Mouse (Mus musculus) heart, embryonic 16.5 days (tissue): ENCODE results near the gene Slc30a7. TPM values are rescaled to one million over a fixed set of nuclear protein-coding genes. Genes with fewer than 3 reads are reported as not detected.

Source experiments
- ATAC-seq: fragments of 200-750 bp; cut with Nextera tagmentation; replicated peaks from 2 replicates; pipeline ENCODE4 v1.8.0; 2017; ENCODE audit warnings: moderate number of reproducible peaks; ENCODE audit not compliant: insufficient read depth, low FRiP score; ENCODE audit errors: extremely low read depth
- H3K27ac ChIP-seq: fragments of 300-500 bp; sonication (generic); 2 replicates; pipeline ENCODE4 v1.5.1; 2014; ENCODE audit warnings: mild to moderate bottlenecking, low read length, control low read depth, moderate library complexity
- H3K27me3 ChIP-seq: fragments of 300-500 bp; sonication (generic); 2 replicates; pipeline ENCODE4 v1.6.1; 2014; ENCODE audit warnings: low read length, mixed read lengths; ENCODE audit not compliant: control insufficient read depth, insufficient read depth
- H3K36me3 ChIP-seq: fragments of 300-500 bp; sonication (generic); 2 replicates; pipeline ENCODE4 v1.6.1; 2014; ENCODE audit not compliant: control insufficient read depth, insufficient read depth
- H3K4me1 ChIP-seq: fragments of 300-500 bp; sonication (generic); 2 replicates; pipeline ENCODE4 v1.6.1; 2014; ENCODE audit warnings: low read length, mixed read lengths; ENCODE audit not compliant: control insufficient read depth, insufficient read depth
- H3K4me2 ChIP-seq: fragments of 300-500 bp; sonication (generic); 2 replicates; pipeline ENCODE4 v1.6.1; 2014; ENCODE audit warnings: low read depth, mild to moderate bottlenecking, control low read depth, low read length
- H3K4me3 ChIP-seq: fragments of 300-500 bp; sonication (generic); 2 replicates; pipeline ENCODE4 v1.5.1; 2014; ENCODE audit warnings: mild to moderate bottlenecking, control low read depth, low read length
- H3K9ac ChIP-seq: fragments of 300-500 bp; sonication (generic); 2 replicates; pipeline ENCODE4 v1.6.1; 2014; ENCODE audit warnings: low read length, control low read depth
- H3K9me3 ChIP-seq: fragments of 300-500 bp; sonication (generic); replicated peaks from 2 replicates; pipeline ENCODE4 v1.6.1; 2016; ENCODE audit warnings: low read length; ENCODE audit not compliant: control insufficient read depth
- WGBS: fragments of 180-500 bp; shearing (Covaris S2); extraction: QIAGEN DNeasy Blood & Tissue Kit; methylation state at CpG from one replicate; pipeline ENCODE4 v1.1.7; 2014; 5-methylcytosine and 5-hydroxymethylcytosine counted together
- polyA plus RNA-seq: library from polyadenylated mRNA; unstranded; fragments of >200 nt; fragmentation: Nextera tagmentation; extraction: Ambion mirVana; gene quantifications from 2 replicates; pipeline ENCODE4 v1.2.1, GENCODE M21; 2015

Slc30a7 gene
- polyA plus RNA-seq, 1 experiment from 2014 or later, result 18.0 TPM

GRCm38 (mm10) chr3:116006284-116006977 is 775 bp downstream of the Slc30a7 start:
- Histone ChIP-seq H3K4me3 (peak overlapping the region; percentile 98), H3K27ac (peak overlapping the region; percentile 86), H3K4me1 (peaks cover 16% of the 10 kb centered on the region), H3K27me3 (no peaks in the 10 kb centered on the region), H3K4me2 (peak overlapping the region; percentile 99), H3K9me3 (no peaks in the 10 kb centered on the region), H3K36me3 (peaks cover 9% of the 10 kb centered on the region), H3K9ac (peak overlapping the region; percentile 97)
- 0 out of 2 replicates have a peak, but pooled peaks have one; percentile 4 for ATAC-seq
- WGBS, result 7% methylated on average over 12 of the region's 12 CpGs

GRCm38 (mm10) chr3:115996929-115997328 is 10.3 kb downstream of the Slc30a7 start:
- Histone ChIP-seq H3K4me3 (no peak overlapping the region), H3K27me3 (no peaks in the 10 kb centered on the region), H3K4me1 (peaks cover 3% of the 10 kb centered on the region), H3K27ac (no peak overlapping the region), H3K36me3 (peaks cover 16% of the 10 kb centered on the region), H3K9ac (no peak overlapping the region), H3K9me3 (no peaks in the 10 kb centered on the region; the same call in 1 of the 2 replicates), H3K4me2 (no peak overlapping the region)
- WGBS, result 87% methylated on average over 5 of the region's 5 CpGs
- no peak for ATAC-seq

GRCm38 (mm10) chr3:115993025-115993424 is 14.2 kb downstream of the Slc30a7 start:
- Histone ChIP-seq H3K4me2 (no peak overlapping the region), H3K27ac (no peak overlapping the region), H3K36me3 (peaks cover 16% of the 10 kb centered on the region), H3K9ac (no peak overlapping the region), H3K27me3 (no peaks in the 10 kb centered on the region), H3K4me3 (no peak overlapping the region), H3K4me1 (peaks cover 5% of the 10 kb centered on the region), H3K9me3 (no peaks in the 10 kb centered on the region; the same call in 1 of the 2 replicates)
- no peak for ATAC-seq
- WGBS, result 88% methylated on average over 10 of the region's 10 CpGs

GRCm38 (mm10) chr3:115992588-115992987 is 14.6 kb downstream of the Slc30a7 start:
- Histone ChIP-seq H3K36me3 (peaks cover 13% of the 10 kb centered on the region), H3K9ac (no peak overlapping the region), H3K9me3 (no peaks in the 10 kb centered on the region), H3K4me2 (no peak overlapping the region), H3K27ac (no peak overlapping the region), H3K4me3 (no peak overlapping the region), H3K4me1 (peaks cover 5% of the 10 kb centered on the region), H3K27me3 (no peaks in the 10 kb centered on the region)
- 75% methylated on average over 4 of the region's 4 CpGs for WGBS
- ATAC-seq, result no peak

GRCm38 (mm10) chr3:115992103-115992502 is 15.1 kb downstream of the Slc30a7 start:
- Histone ChIP-seq H3K9me3 (no peaks in the 10 kb centered on the region), H3K4me1 (peaks cover 5% of the 10 kb centered on the region), H3K9ac (no peak overlapping the region), H3K4me2 (no peak overlapping the region), H3K36me3 (peaks cover 13% of the 10 kb centered on the region), H3K27me3 (no peaks in the 10 kb centered on the region), H3K27ac (no peak overlapping the region), H3K4me3 (no peak overlapping the region)
- no peak for ATAC-seq
- 55% methylated on average over 4 of the region's 4 CpGs for WGBS

GRCm38 (mm10) chr3:115985183-115985892 is 21.9 kb downstream of the Slc30a7 start:
- no peaks in the 10 kb centered on the region for H3K27me3 ChIP-seq
- H3K9me3 ChIP-seq, result no peaks in the 10 kb centered on the region
- 0 out of 2 replicates have a peak overlapping the region, but pooled peaks have one; percentile 5 for H3K27ac ChIP-seq
- ATAC-seq, result 0 out of 2 replicates have a peak, but pooled peaks have one; percentile 23
- WGBS, result 64% methylated on average over 9 of the region's 9 CpGs
- no peak overlapping the region for H3K4me3 ChIP-seq
- H3K36me3 ChIP-seq, result peaks cover 38% of the 10 kb centered on the region
- no peak overlapping the region for H3K9ac ChIP-seq
- no peak overlapping the region for H3K4me2 ChIP-seq
- no peaks in the 10 kb centered on the region for H3K4me1 ChIP-seq

- H3K4me2 ChIP-seq, result no peak overlapping the region
- H3K36me3 ChIP-seq, result peaks cover 35% of the 10 kb centered on the region
- no peak overlapping the region for H3K9ac ChIP-seq
- no peak overlapping the region for H3K27ac ChIP-seq
- WGBS, result 92% methylated on average over 9 of the region's 9 CpGs
- no peak overlapping the region for H3K4me3 ChIP-seq
- no peaks in the 10 kb centered on the region for H3K4me1 ChIP-seq
- no peaks in the 10 kb centered on the region for H3K9me3 ChIP-seq
- no peaks in the 10 kb centered on the region for H3K27me3 ChIP-seq
- ATAC-seq, result no peak
Observed at GRCm38 (mm10) chr3:115984653-115985052, 22.6 kb downstream of the Slc30a7 start.

GRCm38 (mm10) chr3:115983217-115983616 is 24.0 kb downstream of the Slc30a7 start:
- peaks cover 30% of the 10 kb centered on the region for H3K36me3 ChIP-seq
- no peaks in the 10 kb centered on the region for H3K4me1 ChIP-seq
- WGBS, result 93% methylated on average over 8 of the region's 8 CpGs
- H3K9ac ChIP-seq, result no peak overlapping the region
- no peaks in the 10 kb centered on the region for H3K9me3 ChIP-seq
- no peak overlapping the region for H3K27ac ChIP-seq
- no peak overlapping the region for H3K4me3 ChIP-seq
- H3K27me3 ChIP-seq, result no peaks in the 10 kb centered on the region
- H3K4me2 ChIP-seq, result no peak overlapping the region
- no peak for ATAC-seq

- no peaks in the 10 kb centered on the region for H3K9me3 ChIP-seq
- H3K4me3 ChIP-seq, result no peak overlapping the region
- H3K36me3 ChIP-seq, result peaks cover 38% of the 10 kb centered on the region
- H3K4me1 ChIP-seq, result peaks cover 5% of the 10 kb centered on the region; the same call in 1 of the 2 replicates
- no peak for ATAC-seq
- no peaks in the 10 kb centered on the region for H3K27me3 ChIP-seq
- WGBS, result 22% methylated on average over 1 of the region's 1 CpGs
- H3K27ac ChIP-seq, result no peak overlapping the region
- H3K4me2 ChIP-seq, result no peak overlapping the region
- H3K9ac ChIP-seq, result no peak overlapping the region
Observed at GRCm38 (mm10) chr3:115979000-115979399, 28.2 kb downstream of the Slc30a7 start.
